Mouse (Mus musculus): Measurements from ENCODE around the gene Ryr3.
"Not testable (repeated sequence)": the region's sequence is repeated elsewhere in the genome, so short reads cannot be mapped to it uniquely, and the experiment has no call there.

The Ryr3 gene

GRCm38 (mm10) chr2:113094088-113094487 lies 122.8 kb downstream of the Ryr3 start:
- DNase-seq: no peak

GRCm38 (mm10) chr2:113092756-113093155 lies 124.1 kb downstream of the Ryr3 start:
- no peak for DNase-seq

GRCm38 (mm10) chr2:113091316-113091715 lies 125.6 kb downstream of the Ryr3 start:
- DNase-seq: not testable (repeated sequence)

GRCm38 (mm10) chr2:113076396-113076795 lies 140.5 kb downstream of the Ryr3 start:
- DNase-seq: no peak

GRCm38 (mm10) chr2:113059367-113059766 lies 157.5 kb downstream of the Ryr3 start:
- no peak for DNase-seq

- no peak for DNase-seq
Observed at GRCm38 (mm10) chr2:113058914-113059313, 158.0 kb downstream of the Ryr3 start.

GRCm38 (mm10) chr2:113058116-113058515 lies 158.8 kb downstream of the Ryr3 start:
- no peak for DNase-seq

GRCm38 (mm10) chr2:113055591-113055990 lies 161.3 kb downstream of the Ryr3 start:
- DNase-seq: no peak

GRCm38 (mm10) chr2:113049831-113050230 lies 167.1 kb downstream of the Ryr3 start:
- no peak for DNase-seq

- DNase-seq: no peak
Observed at GRCm38 (mm10) chr2:113036550-113036949, 180.3 kb downstream of the Ryr3 start.

- DNase-seq: no peak
Observed at GRCm38 (mm10) chr2:113030689-113031088, 186.2 kb downstream of the Ryr3 start.

GRCm38 (mm10) chr2:113019896-113020295 lies 197.0 kb downstream of the Ryr3 start:
- DNase-seq: no peak

GRCm38 (mm10) chr2:113018278-113018677 lies 198.6 kb downstream of the Ryr3 start:
- no peak for DNase-seq

GRCm38 (mm10) chr2:113016236-113016635 lies 200.7 kb downstream of the Ryr3 start:
- DNase-seq: peak; percentile 33 to 35

- DNase-seq: no peak
Observed at GRCm38 (mm10) chr2:113008961-113009740, 207.7 kb downstream of the Ryr3 start.

GRCm38 (mm10) chr2:112998498-112998897 lies 218.4 kb downstream of the Ryr3 start:
- no peak for DNase-seq

GRCm38 (mm10) chr2:112982908-112983510 lies 233.9 kb downstream of the Ryr3 start:
- DNase-seq: peak in 1 of 2 experiments; percentile 14

- no peak for DNase-seq
Observed at GRCm38 (mm10) chr2:112966807-112967625, 249.9 kb downstream of the Ryr3 start.

- peak in 1 of 2 experiments; percentile 12 for DNase-seq
Observed at GRCm38 (mm10) chr2:112948931-112949330, 268.0 kb downstream of the Ryr3 start.

- DNase-seq: no peak
Observed at GRCm38 (mm10) chr2:112931776-112932175, 285.1 kb downstream of the Ryr3 start.

- peak; percentile 14 to 29 for DNase-seq
Observed at GRCm38 (mm10) chr2:112913796-112914195, 303.1 kb downstream of the Ryr3 start.

GRCm38 (mm10) chr2:112912611-112913010 lies 304.3 kb downstream of the Ryr3 start:
- DNase-seq: no peak

GRCm38 (mm10) chr2:112910579-112910978 lies 306.3 kb downstream of the Ryr3 start:
- no peak for DNase-seq

Measured in cerebellum, postnatal 36 days (tissue).